Mouse (Mus musculus): ENCODE measurements around the gene Gm15737. TPM values are rescaled to one million over a fixed set of nuclear protein-coding genes. Genes with fewer than 3 reads are reported as not detected.

Gene Gm15737
- polyA plus RNA-seq, 1 experiment: not detected

- H3K4me3 ChIP-seq (replicated peaks; ENCODE audit: insufficient read depth, low read depth, low read length): no peak overlapping the region
- H3K27ac ChIP-seq (ENCODE audit: insufficient read depth, low read length): no peak overlapping the region
- no peaks in the 10 kb centered on the region for H3K4me1 ChIP-seq (ENCODE audit: control insufficient read depth, insufficient read depth, low read length)
- no peaks in the 10 kb centered on the region for H3K27me3 ChIP-seq (ENCODE audit: control insufficient read depth, insufficient read depth, low read length)
- TF ChIP-seq CTCF (IDR thresholded peaks at IDR 0.05; ENCODE audit: borderline replicate concordance, insufficient read depth, low read depth, low read length) (no peak), POLR2A (IDR thresholded peaks at IDR 0.05; ENCODE audit: borderline replicate concordance, insufficient read depth, low read length) (no peak)
- DNase-seq: no peak
- 67% methylated on average over 2 of the region's 2 CpGs for WGBS
These were observed 27.2 kb upstream of the Gm15737 start for GRCm38 (mm10) chr6:92842000-92842399.

GRCm38 (mm10) chr6:92843474-92843873, 25.7 kb upstream of the Gm15737 start:
- Histone ChIP-seq H3K4me3 (replicated peaks; ENCODE audit: insufficient read depth, low read depth, low read length) (no peak overlapping the region), H3K4me1 (ENCODE audit: control insufficient read depth, insufficient read depth, low read length) (no peaks in the 10 kb centered on the region), H3K27ac (ENCODE audit: insufficient read depth, low read length) (no peak overlapping the region), H3K27me3 (ENCODE audit: control insufficient read depth, insufficient read depth, low read length) (no peaks in the 10 kb centered on the region)
- WGBS: 83% methylated on average over 2 of the region's 2 CpGs
- TF ChIP-seq POLR2A (IDR thresholded peaks at IDR 0.05; ENCODE audit: borderline replicate concordance, insufficient read depth, low read length) (no peak), CTCF (IDR thresholded peaks at IDR 0.05; ENCODE audit: borderline replicate concordance, insufficient read depth, low read depth, low read length) (no peak)
- DNase-seq: no peak

- TF ChIP-seq POLR2A (IDR thresholded peaks at IDR 0.05; ENCODE audit: borderline replicate concordance, insufficient read depth, low read length): no peak
- TF ChIP-seq CTCF (IDR thresholded peaks at IDR 0.05; ENCODE audit: borderline replicate concordance, insufficient read depth, low read depth, low read length): no peak
- Histone ChIP-seq H3K27ac (ENCODE audit: insufficient read depth, low read length) (no peak overlapping the region), H3K27me3 (ENCODE audit: control insufficient read depth, insufficient read depth, low read length) (no peaks in the 10 kb centered on the region), H3K4me1 (ENCODE audit: control insufficient read depth, insufficient read depth, low read length) (0 out of 2 replicates have a peak, but pooled peaks cover 2% of the 10 kb centered on the region), H3K4me3 (replicated peaks; ENCODE audit: insufficient read depth, low read depth, low read length) (no peak overlapping the region)
- no peak for DNase-seq
- 93% methylated on average over 8 of the region's 8 CpGs for WGBS
These were observed 23.3 kb upstream of the Gm15737 start for GRCm38 (mm10) chr6:92845898-92846297.

- Histone ChIP-seq H3K27ac (ENCODE audit: insufficient read depth, low read length) (no peak overlapping the region), H3K4me3 (replicated peaks; ENCODE audit: insufficient read depth, low read depth, low read length) (no peak overlapping the region), H3K4me1 (ENCODE audit: control insufficient read depth, insufficient read depth, low read length) (0 out of 2 replicates have a peak, but pooled peaks cover 2% of the 10 kb centered on the region), H3K27me3 (ENCODE audit: control insufficient read depth, insufficient read depth, low read length) (no peaks in the 10 kb centered on the region)
- TF ChIP-seq POLR2A (IDR thresholded peaks at IDR 0.05; ENCODE audit: borderline replicate concordance, insufficient read depth, low read length) (no peak), CTCF (IDR thresholded peaks at IDR 0.05; ENCODE audit: borderline replicate concordance, insufficient read depth, low read depth, low read length) (no peak)
- no peak for DNase-seq
- 64% methylated on average over 4 of the region's 4 CpGs for WGBS
These were observed 22.5 kb upstream of the Gm15737 start for GRCm38 (mm10) chr6:92846614-92847013.

DNA sequence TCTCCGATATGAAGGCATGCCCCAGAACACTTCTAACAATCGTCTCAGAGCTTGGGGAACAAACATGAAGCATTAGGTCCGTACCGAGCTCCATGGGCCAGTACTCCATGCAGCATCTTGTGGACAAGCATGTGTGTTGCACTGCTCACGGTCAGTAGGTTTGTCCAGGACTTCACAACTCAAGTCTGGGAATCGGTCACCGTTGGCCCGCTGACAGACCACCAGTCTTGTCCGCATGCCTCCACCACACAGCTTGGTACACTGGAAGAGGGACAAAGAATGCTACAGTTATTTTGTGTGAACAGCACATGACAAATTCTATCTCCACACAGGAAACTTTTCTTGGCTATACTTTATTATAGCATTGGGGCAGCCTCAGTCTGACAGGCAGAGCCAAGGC, 19.9 kb upstream of the Gm15737 start:
- DNase-seq: no peak
- no peak overlapping the region for H3K27ac ChIP-seq (ENCODE audit: insufficient read depth, low read length)
- no peak overlapping the region for H3K4me3 ChIP-seq (replicated peaks; ENCODE audit: insufficient read depth, low read depth, low read length)
- 0 out of 2 replicates have a peak, but pooled peaks cover 2% of the 10 kb centered on the region for H3K4me1 ChIP-seq (ENCODE audit: control insufficient read depth, insufficient read depth, low read length)
- WGBS: 30% methylated on average over 9 of the region's 9 CpGs
- TF ChIP-seq POLR2A (IDR thresholded peaks at IDR 0.05; ENCODE audit: borderline replicate concordance, insufficient read depth, low read length) (no peak), CTCF (IDR thresholded peaks at IDR 0.05; ENCODE audit: borderline replicate concordance, insufficient read depth, low read depth, low read length) (no peak)
- no peaks in the 10 kb centered on the region for H3K27me3 ChIP-seq (ENCODE audit: control insufficient read depth, insufficient read depth, low read length)

DNA sequence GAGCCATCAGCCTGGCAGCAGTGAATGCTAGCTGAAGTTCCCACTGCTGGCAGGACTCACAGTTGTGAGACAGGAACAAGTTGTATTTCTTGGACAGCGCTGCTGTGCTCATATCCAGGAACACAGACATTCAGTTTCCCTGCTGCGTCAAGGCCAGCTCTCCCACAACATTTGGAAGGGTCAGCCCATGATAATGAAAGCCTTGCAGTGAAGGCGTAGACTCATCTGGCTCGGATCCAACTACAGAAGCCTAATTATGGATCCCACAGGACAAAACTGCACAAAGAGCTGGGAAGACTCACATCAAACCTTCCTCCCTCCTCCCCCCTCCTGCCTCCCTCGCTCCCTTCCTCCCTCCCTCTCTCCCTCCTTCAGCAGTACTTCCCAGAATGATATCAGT, 18.9 kb upstream of the Gm15737 start:
- 5% methylated on average over 5 of the region's 5 CpGs for WGBS
- 0 out of 2 replicates have a peak, but pooled peaks cover 2% of the 10 kb centered on the region for H3K4me1 ChIP-seq (ENCODE audit: control insufficient read depth, insufficient read depth, low read length)
- H3K27me3 ChIP-seq (ENCODE audit: control insufficient read depth, insufficient read depth, low read length): no peaks in the 10 kb centered on the region
- H3K4me3 ChIP-seq (replicated peaks; ENCODE audit: insufficient read depth, low read depth, low read length): no peak overlapping the region
- DNase-seq: peak in 1 of 2 experiments; percentile 36
- TF ChIP-seq CTCF (IDR thresholded peaks at IDR 0.05; ENCODE audit: borderline replicate concordance, insufficient read depth, low read depth, low read length): no peak
- no peak for TF ChIP-seq POLR2A (IDR thresholded peaks at IDR 0.05; ENCODE audit: borderline replicate concordance, insufficient read depth, low read length)
- no peak overlapping the region for H3K27ac ChIP-seq (ENCODE audit: insufficient read depth, low read length)

- Histone ChIP-seq H3K27me3 (ENCODE audit: control insufficient read depth, insufficient read depth, low read length) (no peaks in the 10 kb centered on the region), H3K4me1 (ENCODE audit: control insufficient read depth, insufficient read depth, low read length) (no peaks in the 10 kb centered on the region), H3K4me3 (replicated peaks; ENCODE audit: insufficient read depth, low read depth, low read length) (no peak overlapping the region), H3K27ac (ENCODE audit: insufficient read depth, low read length) (no peak overlapping the region)
- DNase-seq: no peak
- no peak for TF ChIP-seq CTCF (IDR thresholded peaks at IDR 0.05; ENCODE audit: borderline replicate concordance, insufficient read depth, low read depth, low read length)
- no peak for TF ChIP-seq POLR2A (IDR thresholded peaks at IDR 0.05; ENCODE audit: borderline replicate concordance, insufficient read depth, low read length)
- WGBS: 87% methylated on average over 4 of the region's 4 CpGs
These were observed 14.3 kb upstream of the Gm15737 start for GRCm38 (mm10) chr6:92854873-92855272.

GRCm38 (mm10) chr6:92857761-92858160, 11.4 kb upstream of the Gm15737 start:
- no peak overlapping the region for H3K4me3 ChIP-seq (replicated peaks; ENCODE audit: insufficient read depth, low read depth, low read length)
- no peaks in the 10 kb centered on the region for H3K27me3 ChIP-seq (ENCODE audit: control insufficient read depth, insufficient read depth, low read length)
- WGBS: 87% methylated on average over 13 of the region's 13 CpGs
- TF ChIP-seq CTCF (IDR thresholded peaks at IDR 0.05; ENCODE audit: borderline replicate concordance, insufficient read depth, low read depth, low read length): no peak
- TF ChIP-seq POLR2A (IDR thresholded peaks at IDR 0.05; ENCODE audit: borderline replicate concordance, insufficient read depth, low read length): no peak
- DNase-seq: no peak
- H3K4me1 ChIP-seq (ENCODE audit: control insufficient read depth, insufficient read depth, low read length): no peaks in the 10 kb centered on the region
- no peak overlapping the region for H3K27ac ChIP-seq (ENCODE audit: insufficient read depth, low read length)
